In the genomic region with DNA sequence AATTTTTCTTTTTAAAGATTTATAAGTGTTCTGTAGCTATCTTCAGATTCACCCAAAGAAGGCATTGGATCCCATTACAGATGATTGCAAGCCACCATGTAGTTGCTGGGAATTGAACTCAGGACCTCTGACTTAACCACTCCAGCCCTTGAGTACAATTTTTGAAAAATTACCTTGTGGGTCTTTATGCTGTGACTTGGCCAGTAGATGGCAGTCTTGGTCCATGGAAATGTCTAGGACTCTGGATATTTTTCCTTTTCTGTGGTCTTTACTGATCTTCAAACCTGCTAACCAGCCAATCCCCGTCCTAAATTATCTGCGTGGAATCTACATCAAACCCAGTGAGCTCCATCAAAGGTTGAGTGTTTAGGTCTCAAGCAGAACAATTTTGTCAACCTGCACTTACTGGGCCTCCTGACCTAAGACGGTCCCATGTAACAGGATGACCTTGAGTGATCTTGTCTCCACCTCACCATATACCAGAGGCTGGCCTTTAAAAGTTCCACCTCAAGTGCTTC, we compare ENCODE assay signal across 9 mouse cellular contexts. TPM values are rescaled to one million over a fixed set of nuclear protein-coding genes. Genes with fewer than 3 reads are reported as not detected.
DNase-seq lines count a peak whose midpoint lies in the region; ATAC-seq and TF ChIP-seq lines count a peak whose summit lies in the region.
"Had no signal": no experiment of that assay in that cellular context is flagged by ENCODE, and none has a peak within 500 bp of the region (broad histone marks: within the 10 kb centered on the region; RNA-seq: fewer than 3 reads in every experiment).

No protein-coding gene starts in this region.

- no peak overlapping the region for H3K4me3 ChIP-seq in hindbrain, embryonic 12.5 days
- no peak overlapping the region for H3K4me3 ChIP-seq in midbrain, postnatal 0 days (ENCODE audit: low read depth, low read length)
- H3K4me3 ChIP-seq: embryonic facial prominence, embryonic 13.5 days had no signal

- ATAC-seq in hindbrain, embryonic 12.5 days (ENCODE audit: low FRiP score), result peak; percentile 46; the same call in 1 of the 2 replicates
- peak; percentile 63; the same call in 1 of the 2 replicates for ATAC-seq in midbrain, postnatal 0 days (ENCODE audit: low FRiP score)
- no peak for ATAC-seq in inflammation-experienced regulatory T-cells, adult 6 months

- H3K4me1 ChIP-seq in hindbrain, embryonic 12.5 days, result no peaks in the 10 kb centered on the region
- no peaks in the 10 kb centered on the region for H3K4me1 ChIP-seq in midbrain, postnatal 0 days (ENCODE audit: insufficient read depth, low read length)
- H3K4me1 ChIP-seq: embryonic facial prominence, embryonic 13.5 days had no signal

- H3K36me3 ChIP-seq in hindbrain, embryonic 12.5 days, result no peaks in the 10 kb centered on the region
- H3K36me3 ChIP-seq in midbrain, postnatal 0 days (ENCODE audit: insufficient read depth, low read length), result no peaks in the 10 kb centered on the region
- H3K36me3 ChIP-seq: embryonic facial prominence, embryonic 13.5 days had no signal

- WGBS in hindbrain, embryonic 12.5 days, result 37% methylated on average over 3 of the region's 3 CpGs
- WGBS in midbrain, postnatal 0 days, result 29% methylated on average over 3 of the region's 3 CpGs

- no peaks in the 10 kb centered on the region for H3K9me3 ChIP-seq in hindbrain, embryonic 12.5 days (replicated peaks)
- no peaks in the 10 kb centered on the region for H3K9me3 ChIP-seq in midbrain, postnatal 0 days (ENCODE audit: low read length)
- H3K9me3 ChIP-seq: embryonic facial prominence, embryonic 13.5 days had no signal

- H3K27me3 ChIP-seq in hindbrain, embryonic 12.5 days, result peaks cover 32% of the 10 kb centered on the region
- peaks cover 21% of the 10 kb centered on the region for H3K27me3 ChIP-seq in midbrain, postnatal 0 days (ENCODE audit: insufficient read depth, low read length)

- no peak overlapping the region for H3K4me2 ChIP-seq in hindbrain, embryonic 12.5 days (replicated peaks)
- H3K4me2 ChIP-seq in midbrain, postnatal 0 days (ENCODE audit: low read depth, low read length, poor library complexity, severe bottlenecking), result no peak overlapping the region
- H3K4me2 ChIP-seq: embryonic facial prominence, embryonic 13.5 days had no signal

- peak; percentile 61 to 64 for DNase-seq in left cerebral cortex, adult 18-20 months (ENCODE audit: low spot score in 2 of 2)
- no peak for DNase-seq in left cerebral cortex, adult 11 months (ENCODE audit: low spot score)
- peak; percentile 96 for DNase-seq in R1 (ENCODE audit: low read depth, low spot score)
- DNase-seq in embryo, embryonic 10 days (ENCODE audit: low spot score), result peak; percentile 78
- DNase-seq in layer of hippocampus, postnatal 36 days, result peak; percentile 18 to 57
- DNase-seq in midbrain, postnatal 0 days (ENCODE audit: low spot score), result peak; percentile 86

- no peak overlapping the region for H3K27ac ChIP-seq in hindbrain, embryonic 12.5 days
- no peak overlapping the region for H3K27ac ChIP-seq in midbrain, postnatal 0 days (ENCODE audit: low read depth, low read length)
- H3K27ac ChIP-seq: embryonic facial prominence, embryonic 13.5 days had no signal

- peak; percentile 88 for TF ChIP-seq CTCF in midbrain, postnatal 0 days (IDR thresholded peaks at IDR 0.05)

- no peak overlapping the region for H3K9ac ChIP-seq in hindbrain, embryonic 12.5 days
- H3K9ac ChIP-seq in midbrain, postnatal 0 days (replicated peaks; ENCODE audit: low read length, poor library complexity, severe bottlenecking), result no peak overlapping the region
- H3K9ac ChIP-seq: embryonic facial prominence, embryonic 13.5 days had no signal

RNA-seq across cellular contexts. Expression of gene Nlrp12, which starts 27.6 kb away (rescaled TPM):
- total RNA-seq in left cerebral cortex, adult 18-20 months (2021), result not detected
- not detected in 2 replicates for polyA plus RNA-seq in hindbrain, embryonic 12.5 days (2016; fragmentation: Nextera tagmentation; extraction: Ambion mirVana)
- total RNA-seq in layer of hippocampus, postnatal 36 days (2021), result under 1 TPM in 1 of 2 experiments, not detected in 1; 0.05 TPM
- total RNA-seq in midbrain, postnatal 0 days (2014; rRNA removed), result 0.05 and 0.16 TPM in 2 replicates
- 0.09 TPM in 1 of 2 replicates, not detected in the other for polyA plus RNA-seq in midbrain, postnatal 0 days (2015; fragmentation: Nextera tagmentation; extraction: Ambion mirVana)
- not detected for polyA plus RNA-seq in inflammation-experienced regulatory T-cells, adult 6 months (2017; shearing (Covaris generic))
- polyA plus RNA-seq: embryonic facial prominence, embryonic 13.5 days had no signal

RNA-seq across cellular contexts. Expression of gene AU018091, which starts 53.0 kb away (rescaled TPM):
- not detected for total RNA-seq in left cerebral cortex, adult 18-20 months (2021)
- 0.14 and 0.23 TPM in 2 replicates for polyA plus RNA-seq in hindbrain, embryonic 12.5 days (2016; fragmentation: Nextera tagmentation; extraction: Ambion mirVana)
- not detected for total RNA-seq in layer of hippocampus, postnatal 36 days (2021)
- total RNA-seq in midbrain, postnatal 0 days (2014; rRNA removed), result not detected in 2 replicates
- not detected in 2 replicates for polyA plus RNA-seq in midbrain, postnatal 0 days (2015; fragmentation: Nextera tagmentation; extraction: Ambion mirVana)
- not detected for polyA plus RNA-seq in inflammation-experienced regulatory T-cells, adult 6 months (2017; shearing (Covaris generic))
